Mouse (Mus musculus) midbrain, embryonic 12.5 days (tissue): Measurements from ENCODE around the gene Cbfa2t3. TPM values are rescaled to one million over a fixed set of nuclear protein-coding genes. Genes with fewer than 3 reads are reported as not detected.

Source experiments
- ATAC-seq: fragments of 200-750 bp; cut with Nextera tagmentation; 2 replicates; pipeline ENCODE4 v1.8.0; 2017; ENCODE audit warnings: low read depth, moderate TSS enrichment, moderate library complexity; ENCODE audit not compliant: low FRiP score
- H3K27ac ChIP-seq: fragments of 300-500 bp; sonication (generic); replicated peaks from 2 replicates; pipeline ENCODE4 v1.5.1; 2016; ENCODE audit warnings: mild to moderate bottlenecking
- H3K27me3 ChIP-seq: fragments of 300-500 bp; sonication (generic); 2 replicates; pipeline ENCODE4 v1.6.1; 2016; ENCODE audit warnings: mild to moderate bottlenecking
- H3K36me3 ChIP-seq: fragments of 300-500 bp; sonication (generic); 2 replicates; pipeline ENCODE4 v1.6.1; 2016
- H3K4me1 ChIP-seq: fragments of 300-500 bp; sonication (generic); 2 replicates; pipeline ENCODE4 v1.6.1; 2016
- H3K4me2 ChIP-seq: fragments of 300-500 bp; sonication (generic); replicated peaks from 2 replicates; pipeline ENCODE4 v1.6.1; 2016; ENCODE audit warnings: mild to moderate bottlenecking, moderate library complexity
- H3K4me3 ChIP-seq: fragments of 300-500 bp; sonication (generic); 2 replicates; pipeline ENCODE4 v1.5.1; 2016; ENCODE audit warnings: mild to moderate bottlenecking
- H3K9ac ChIP-seq: fragments of 300-500 bp; sonication (generic); replicated peaks from 2 replicates; pipeline ENCODE4 v1.6.1; 2016; ENCODE audit warnings: mild to moderate bottlenecking, moderate library complexity
- H3K9me3 ChIP-seq: fragments of 300-500 bp; sonication (generic); 2 replicates; pipeline ENCODE4 v1.6.1; 2016; ENCODE audit warnings: mild to moderate bottlenecking
- WGBS: fragments of 180-500 bp; shearing (Covaris S2); methylation state at CpG from one replicate; pipeline ENCODE4 v1.1.7; 2016; 5-methylcytosine and 5-hydroxymethylcytosine counted together
- polyA plus RNA-seq: library from polyadenylated mRNA; unstranded; fragments of >200 nt; fragmentation: Nextera tagmentation; extraction: Ambion mirVana; gene quantifications from 2 replicates; pipeline ENCODE4 v1.2.1, GENCODE M21; 2016

Cbfa2t3 gene
- polyA plus RNA-seq, 1 experiment from 2014 or later: 12.9 TPM

DNA sequence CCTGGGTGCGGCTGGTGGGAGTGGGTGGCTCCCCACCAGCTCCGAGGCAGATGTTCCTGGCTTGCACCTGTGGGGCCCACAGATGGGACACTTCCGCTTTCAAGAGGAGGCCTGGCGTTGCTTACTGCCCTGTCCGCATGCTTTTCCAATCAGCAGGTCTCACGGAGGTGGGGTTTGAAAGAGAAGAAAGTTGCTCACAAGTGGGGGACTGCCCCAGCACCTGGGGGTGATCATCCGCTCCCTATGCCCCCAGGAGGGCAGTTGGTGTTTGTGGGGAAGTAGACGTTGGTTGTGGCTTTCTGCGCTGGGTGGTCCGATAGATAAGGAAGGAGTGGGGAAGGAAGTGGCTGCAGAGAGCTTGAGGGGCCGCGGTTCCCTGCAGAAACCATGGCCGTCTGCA lies 1.7 kb upstream of the Cbfa2t3 start:
- ATAC-seq: no peak
- H3K36me3 ChIP-seq: no peaks in the 10 kb centered on the region
- H3K4me2 ChIP-seq: no peak overlapping the region
- no peaks in the 10 kb centered on the region for H3K9me3 ChIP-seq
- H3K9ac ChIP-seq: no peak overlapping the region
- peaks cover 4% of the 10 kb centered on the region; the same call in 1 of the 2 replicates for H3K27me3 ChIP-seq
- WGBS: 82% methylated on average over 13 of the region's 13 CpGs
- H3K27ac ChIP-seq: no peak overlapping the region
- no peak overlapping the region for H3K4me3 ChIP-seq
- peaks cover 2% of the 10 kb centered on the region; the same call in 1 of the 2 replicates for H3K4me1 ChIP-seq

- Histone ChIP-seq H3K4me2 (no peak overlapping the region), H3K27ac (no peak overlapping the region), H3K4me3 (no peak overlapping the region), H3K27me3 (peaks cover 4% of the 10 kb centered on the region; the same call in 1 of the 2 replicates), H3K36me3 (no peaks in the 10 kb centered on the region), H3K9me3 (no peaks in the 10 kb centered on the region), H3K4me1 (no peaks in the 10 kb centered on the region), H3K9ac (no peak overlapping the region)
- no peak for ATAC-seq
- WGBS: 78% methylated on average over 5 of the region's 5 CpGs
Observed at GRCm38 (mm10) chr8:122698254-122698768, 598 bp downstream of the Cbfa2t3 start.

DNA sequence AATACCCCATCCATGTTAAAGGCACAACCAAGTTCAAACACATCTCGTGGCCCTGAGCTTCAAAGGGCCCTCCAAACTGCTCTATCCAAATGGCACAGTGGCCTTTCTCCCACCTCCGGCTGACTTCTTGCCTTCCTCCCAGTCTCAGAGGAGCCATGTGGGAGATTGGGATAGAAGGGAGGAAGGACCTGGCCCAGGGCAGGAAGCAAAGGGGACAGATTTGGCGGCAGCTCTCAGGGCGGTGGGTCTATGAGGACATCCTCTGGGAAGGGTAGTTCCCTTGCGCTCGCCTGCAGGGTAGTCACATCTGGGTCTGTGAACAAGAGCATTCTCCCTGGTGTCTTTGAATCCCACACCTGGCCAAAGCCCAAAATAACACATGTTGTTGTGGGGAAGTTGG lies 1.3 kb downstream of the Cbfa2t3 start:
- 79% methylated on average over 6 of the region's 6 CpGs for WGBS
- H3K4me2 ChIP-seq: no peak overlapping the region
- no peak for ATAC-seq

DNA sequence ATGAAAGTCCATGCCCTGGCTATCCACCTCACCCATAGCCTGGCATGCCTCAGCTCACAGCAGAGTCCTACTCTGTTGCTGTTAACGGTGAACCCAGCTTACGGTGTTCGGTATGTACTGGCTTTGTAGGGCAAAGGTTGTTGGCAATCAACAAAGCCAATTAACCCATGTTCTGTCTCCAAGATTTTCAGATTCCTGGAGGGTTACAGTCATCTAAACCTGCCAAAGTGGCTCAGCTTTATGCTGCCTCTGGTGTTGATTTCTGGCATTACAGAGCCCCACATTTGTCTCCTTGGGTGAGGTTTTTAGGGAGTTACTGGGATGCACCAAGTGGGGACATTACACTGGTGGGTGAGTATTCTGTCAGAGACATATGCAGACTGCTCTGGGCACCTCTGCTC lies 1.7 kb downstream of the Cbfa2t3 start:
- no peaks in the 10 kb centered on the region for H3K36me3 ChIP-seq
- H3K27ac ChIP-seq: no peak overlapping the region
- no peaks in the 10 kb centered on the region for H3K9me3 ChIP-seq
- H3K4me2 ChIP-seq: no peak overlapping the region
- H3K4me1 ChIP-seq: no peaks in the 10 kb centered on the region
- 89% methylated on average over 3 of the region's 3 CpGs for WGBS
- H3K4me3 ChIP-seq: no peak overlapping the region
- H3K27me3 ChIP-seq: peaks cover 4% of the 10 kb centered on the region; the same call in 1 of the 2 replicates
- ATAC-seq: no peak
- H3K9ac ChIP-seq: no peak overlapping the region

More for the DNA sequence above, 1.3 kb downstream of the Cbfa2t3 start:
- Histone ChIP-seq H3K36me3 (no peaks in the 10 kb centered on the region), H3K4me3 (no peak overlapping the region), H3K4me1 (no peaks in the 10 kb centered on the region), H3K27me3 (peaks cover 4% of the 10 kb centered on the region; the same call in 1 of the 2 replicates), H3K9me3 (no peaks in the 10 kb centered on the region), H3K27ac (no peak overlapping the region), H3K9ac (no peak overlapping the region)

DNA sequence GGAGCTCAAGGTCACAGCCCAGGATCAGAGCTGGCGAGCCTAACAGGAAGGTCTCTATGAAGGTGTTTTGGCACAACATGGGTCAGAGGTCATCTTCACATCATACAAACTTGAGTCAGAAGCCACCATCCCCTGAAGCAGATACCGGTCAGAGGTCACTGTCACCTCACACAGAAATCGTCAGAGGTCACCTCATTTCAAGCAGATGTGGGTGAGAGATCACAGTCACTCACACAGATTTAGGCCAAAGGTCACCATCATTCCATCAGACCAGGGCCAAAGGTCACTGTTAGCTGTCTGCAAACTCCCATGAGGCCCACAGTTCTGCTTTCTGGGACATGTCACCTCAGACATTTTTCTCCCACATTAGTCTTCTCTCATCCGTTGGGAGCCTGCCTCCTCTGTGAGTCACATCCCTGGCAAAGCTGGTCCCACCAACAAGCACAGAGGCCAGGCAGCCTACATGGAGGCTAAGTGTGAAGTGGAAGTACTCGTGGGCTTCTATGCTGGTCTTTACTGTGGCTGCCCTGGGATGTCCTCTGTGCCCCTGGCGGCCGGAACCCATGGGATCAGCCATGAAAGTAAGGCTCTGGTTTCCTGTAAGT lies 3.4 kb downstream of the Cbfa2t3 start:
- no peak for ATAC-seq
- Histone ChIP-seq H3K36me3 (no peaks in the 10 kb centered on the region), H3K9me3 (no peaks in the 10 kb centered on the region), H3K9ac (no peak overlapping the region), H3K4me2 (no peak overlapping the region), H3K4me1 (no peaks in the 10 kb centered on the region), H3K4me3 (no peak overlapping the region), H3K27me3 (peaks cover 4% of the 10 kb centered on the region; the same call in 1 of the 2 replicates), H3K27ac (no peak overlapping the region)
- 61% methylated on average over 7 of the region's 7 CpGs for WGBS

- WGBS: 80% methylated on average over 8 of the region's 8 CpGs
- no peaks in the 10 kb centered on the region for H3K9me3 ChIP-seq
Observed at GRCm38 (mm10) chr8:122692152-122692551, 6.8 kb downstream of the Cbfa2t3 start.

DNA sequence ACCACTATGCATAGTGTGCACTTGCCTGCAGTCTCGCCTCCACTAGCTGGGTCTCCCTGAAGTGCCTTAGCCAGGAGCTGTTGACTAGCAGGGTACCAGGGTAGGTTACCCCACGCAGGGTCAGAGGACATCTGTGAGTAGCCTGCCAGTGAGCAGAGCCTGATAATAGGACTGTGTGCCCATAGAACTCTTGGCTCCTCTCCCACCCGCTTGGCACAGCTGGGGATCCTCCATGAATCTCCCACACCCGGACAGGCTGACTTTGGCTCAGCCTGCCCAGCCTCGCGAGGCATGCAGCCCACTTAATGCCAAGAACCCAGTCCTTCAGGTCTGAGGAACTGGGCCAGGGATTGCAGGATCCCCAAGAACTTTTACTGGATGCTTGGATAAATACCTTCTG lies 7.9 kb downstream of the Cbfa2t3 start:
- Histone ChIP-seq H3K4me2 (no peak overlapping the region), H3K27ac (no peak overlapping the region), H3K4me1 (0 out of 2 replicates have a peak, but pooled peaks cover 7% of the 10 kb centered on the region), H3K27me3 (peaks cover 7% of the 10 kb centered on the region; the same call in 1 of the 2 replicates), H3K4me3 (no peak overlapping the region), H3K36me3 (no peaks in the 10 kb centered on the region), H3K9me3 (no peaks in the 10 kb centered on the region), H3K9ac (no peak overlapping the region)
- 81% methylated on average over 6 of the region's 6 CpGs for WGBS
- no peak for ATAC-seq

More at GRCm38 (mm10) chr8:122692152-122692551, 6.8 kb downstream of the Cbfa2t3 start:
- ATAC-seq: no peak
- H3K27me3 ChIP-seq: peaks cover 4% of the 10 kb centered on the region; the same call in 1 of the 2 replicates
- no peak overlapping the region for H3K4me2 ChIP-seq
- no peaks in the 10 kb centered on the region for H3K36me3 ChIP-seq
- H3K9ac ChIP-seq: no peak overlapping the region
- H3K27ac ChIP-seq: no peak overlapping the region
- H3K4me3 ChIP-seq: no peak overlapping the region
- no peaks in the 10 kb centered on the region for H3K4me1 ChIP-seq

- no peaks in the 10 kb centered on the region for H3K36me3 ChIP-seq
- WGBS: 73% methylated on average over 1 of the region's 1 CpGs
- H3K27ac ChIP-seq: no peak overlapping the region
- no peak overlapping the region for H3K4me3 ChIP-seq
- no peaks in the 10 kb centered on the region for H3K9me3 ChIP-seq
- H3K27me3 ChIP-seq: peaks cover 4% of the 10 kb centered on the region; the same call in 1 of the 2 replicates
- H3K4me1 ChIP-seq: 0 out of 2 replicates have a peak, but pooled peaks cover 7% of the 10 kb centered on the region
- H3K4me2 ChIP-seq: no peak overlapping the region
- ATAC-seq: no peak
- H3K9ac ChIP-seq: no peak overlapping the region
Observed at GRCm38 (mm10) chr8:122689315-122689714, 9.6 kb downstream of the Cbfa2t3 start.

GRCm38 (mm10) chr8:122686879-122687278 lies 12.0 kb downstream of the Cbfa2t3 start:
- Histone ChIP-seq H3K27ac (no peak overlapping the region), H3K9ac (no peak overlapping the region), H3K4me1 (0 out of 2 replicates have a peak, but pooled peaks cover 7% of the 10 kb centered on the region), H3K4me3 (no peak overlapping the region), H3K27me3 (peaks cover 13% of the 10 kb centered on the region), H3K4me2 (no peak overlapping the region), H3K9me3 (no peaks in the 10 kb centered on the region), H3K36me3 (no peaks in the 10 kb centered on the region)
- WGBS: 74% methylated on average over 9 of the region's 9 CpGs
- ATAC-seq: no peak

- Histone ChIP-seq H3K4me3 (no peak overlapping the region), H3K27me3 (peaks cover 29% of the 10 kb centered on the region), H3K4me2 (no peak overlapping the region), H3K4me1 (peaks cover 10% of the 10 kb centered on the region), H3K36me3 (no peaks in the 10 kb centered on the region), H3K9ac (peak overlapping the region; percentile 20; the same call in 1 of the 2 replicates), H3K9me3 (no peaks in the 10 kb centered on the region), H3K27ac (no peak overlapping the region)
- ATAC-seq: no peak
- 84% methylated on average over 19 of the region's 19 CpGs for WGBS
Observed at GRCm38 (mm10) chr8:122685097-122685861, 13.6 kb downstream of the Cbfa2t3 start.

- no peak for ATAC-seq
- Histone ChIP-seq H3K4me1 (peaks cover 30% of the 10 kb centered on the region), H3K36me3 (no peaks in the 10 kb centered on the region), H3K27ac (no peak overlapping the region), H3K4me2 (no peak overlapping the region), H3K4me3 (no peak overlapping the region), H3K27me3 (peaks cover 52% of the 10 kb centered on the region), H3K9ac (no peak overlapping the region), H3K9me3 (no peaks in the 10 kb centered on the region)
- WGBS: 93% methylated on average over 11 of the region's 11 CpGs
Observed at GRCm38 (mm10) chr8:122682820-122683219, 16.1 kb downstream of the Cbfa2t3 start.

DNA sequence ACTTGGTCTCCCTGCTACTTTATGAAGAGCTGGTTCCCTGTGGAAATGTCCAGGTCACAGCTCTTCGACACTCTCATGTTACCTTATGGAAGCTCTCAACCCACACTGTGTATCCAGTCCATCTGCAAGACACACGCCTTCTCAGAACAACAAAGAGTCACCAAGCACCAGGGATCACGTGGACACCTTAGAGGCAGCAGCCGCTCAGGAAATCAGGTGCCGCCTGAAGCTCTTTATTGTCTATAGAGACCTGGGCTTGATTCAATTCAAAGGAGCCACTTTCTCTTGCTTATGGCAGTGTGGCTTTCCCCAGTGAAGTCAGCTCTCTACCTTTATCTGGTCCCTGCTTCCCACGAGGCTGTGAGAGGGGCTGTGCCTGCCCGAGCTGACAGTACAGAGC lies 18.7 kb downstream of the Cbfa2t3 start:
- H3K36me3 ChIP-seq: no peaks in the 10 kb centered on the region
- whole genome bisulfite sequencing: 38% methylated on average over 7 of the region's 7 CpGs
- H3K27me3 ChIP-seq: peaks cover 74% of the 10 kb centered on the region
- no peak overlapping the region for H3K9ac ChIP-seq
- H3K4me2 ChIP-seq: no peak overlapping the region
- H3K4me3 ChIP-seq: no peak overlapping the region
- peaks cover 44% of the 10 kb centered on the region for H3K4me1 ChIP-seq
- peak overlapping the region; percentile 39; the same call in 1 of the 2 replicates for H3K27ac ChIP-seq
- ATAC-seq: no peak
- no peaks in the 10 kb centered on the region for H3K9me3 ChIP-seq
